Mouse (Mus musculus) right cerebral cortex, postnatal 36 days (tissue): ENCODE results near the gene Msh3.

Source experiments
- DNase-seq, 2 experiments: peaks; one replicate each; pipeline ENCODE4 v3.0.0; 2022; ENCODE audit warnings: low spot score in 2 of 2, mixed read lengths in 1 of 2

Gene Msh3

DNA sequence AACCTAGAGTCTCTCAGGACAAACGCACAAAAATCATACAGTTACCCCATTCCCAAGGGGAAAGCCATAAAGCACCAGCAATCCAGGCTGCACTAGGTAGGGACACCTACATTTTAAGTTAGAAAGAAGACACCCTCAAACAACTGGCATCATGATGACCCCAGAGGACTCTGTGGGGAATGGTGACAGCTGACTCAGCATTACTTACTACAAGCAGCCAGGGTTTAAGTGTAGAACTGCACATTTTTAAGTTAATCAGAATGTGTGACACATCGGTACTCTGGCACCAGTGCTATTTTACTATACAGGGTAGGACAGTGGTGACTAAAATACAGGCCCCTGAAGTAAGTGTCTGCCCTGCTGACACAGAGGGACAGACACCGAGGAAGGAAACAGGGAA lies 24.2 kb downstream of the Msh3 start:
- DNase-seq, result no peak

DNA sequence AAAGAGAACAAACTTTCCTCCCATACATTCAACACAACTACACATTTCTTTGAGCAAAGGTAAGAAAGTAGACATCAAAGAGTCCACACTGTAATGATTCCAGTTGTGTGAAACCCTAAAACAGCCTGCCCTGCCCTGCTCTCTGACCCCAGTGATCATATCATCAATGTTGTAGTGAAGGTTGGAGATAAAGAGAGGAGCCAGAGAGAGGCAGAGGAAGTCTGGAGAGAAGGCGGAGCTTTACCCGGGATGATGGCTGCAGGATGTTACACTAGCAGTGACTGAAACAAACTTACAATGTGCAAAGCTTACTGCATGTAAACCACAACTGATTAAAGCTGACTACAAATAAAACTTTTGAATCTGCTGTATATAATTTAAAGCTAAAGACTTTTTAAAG lies 26.8 kb downstream of the Msh3 start:
- DNase-seq, result no peak

DNA sequence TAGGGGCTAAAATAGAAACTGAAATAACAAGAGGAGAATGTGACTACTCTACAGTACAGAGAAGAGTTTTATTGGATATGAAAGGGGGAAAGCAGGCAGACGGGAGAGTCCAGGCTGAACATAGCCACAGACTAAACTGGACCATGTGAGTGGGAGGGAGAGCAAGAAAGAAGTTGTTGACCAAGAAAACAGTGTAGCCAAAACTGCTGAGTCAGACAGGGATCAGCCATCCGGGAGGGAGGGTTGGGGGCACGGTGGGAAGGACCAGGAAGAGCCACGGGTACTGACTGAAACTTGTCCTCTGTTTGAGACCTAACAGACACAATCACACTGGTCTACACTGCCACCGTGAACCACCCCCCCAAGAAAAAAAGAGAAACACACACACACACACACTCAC lies 28.8 kb downstream of the Msh3 start:
- DNase-seq, result no peak

DNA sequence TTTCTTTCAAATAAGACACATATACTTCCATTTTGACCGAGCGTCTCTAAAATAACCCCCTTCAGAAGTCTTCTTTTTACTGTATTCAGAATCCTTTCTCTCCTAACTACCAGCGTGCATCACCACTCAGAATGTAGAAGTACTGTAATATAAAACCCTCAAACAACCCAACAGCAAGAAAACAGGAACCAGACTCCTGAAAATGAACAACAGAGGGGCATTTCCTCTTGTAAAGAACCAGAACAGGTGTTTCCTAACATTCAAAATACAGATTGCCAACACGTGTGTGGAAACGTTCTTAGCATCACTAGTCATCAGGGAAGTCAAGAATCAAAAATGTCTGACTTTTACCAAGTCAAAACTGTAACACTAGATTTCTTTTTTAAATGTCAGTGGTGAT lies 34.0 kb downstream of the Msh3 start:
- DNase-seq, result no peak

DNA sequence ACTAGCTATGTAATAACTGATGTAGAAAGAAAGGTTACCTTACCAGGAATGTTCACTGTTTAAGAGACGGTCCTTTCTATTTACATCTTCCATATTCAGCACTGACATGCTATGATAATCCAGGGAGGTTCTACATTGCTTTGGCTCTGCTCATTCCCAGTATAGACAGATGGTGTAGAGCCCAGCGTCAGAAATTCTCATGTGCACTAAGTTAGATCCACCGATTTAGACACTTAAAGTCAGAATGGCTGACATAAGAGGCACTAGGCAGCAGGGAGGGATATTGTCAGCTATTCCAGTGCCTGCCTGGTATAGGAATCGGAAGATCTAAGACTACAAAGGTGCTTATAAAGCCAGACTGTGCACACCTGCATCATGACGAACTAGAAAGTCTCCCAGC lies 40.2 kb downstream of the Msh3 start:
- no peak for DNase-seq

DNA sequence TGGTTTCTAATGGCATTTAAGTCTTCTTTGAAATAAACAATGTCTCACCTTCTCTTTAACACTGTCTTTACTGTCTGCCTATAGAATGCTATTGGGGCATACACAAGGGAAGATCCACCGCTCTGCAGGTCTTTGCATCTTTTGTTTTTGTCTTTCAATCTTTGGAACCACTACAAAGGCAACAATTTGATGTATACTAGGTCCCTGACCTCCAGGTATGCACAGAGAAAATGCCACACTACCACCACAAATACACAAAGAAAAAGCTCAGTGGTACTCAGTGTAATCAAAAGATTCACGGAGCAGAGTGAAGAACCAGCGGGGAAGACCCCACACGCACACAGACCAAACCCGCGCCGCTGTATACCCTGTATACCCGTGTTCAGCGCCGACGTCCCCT lies 49.1 kb downstream of the Msh3 start, which contains the start of gene Gm20379:
Gene Gm20379 (plus strand): TSS at position 301 of the 400 bp plus-strand sequence.
- no peak for DNase-seq

DNA sequence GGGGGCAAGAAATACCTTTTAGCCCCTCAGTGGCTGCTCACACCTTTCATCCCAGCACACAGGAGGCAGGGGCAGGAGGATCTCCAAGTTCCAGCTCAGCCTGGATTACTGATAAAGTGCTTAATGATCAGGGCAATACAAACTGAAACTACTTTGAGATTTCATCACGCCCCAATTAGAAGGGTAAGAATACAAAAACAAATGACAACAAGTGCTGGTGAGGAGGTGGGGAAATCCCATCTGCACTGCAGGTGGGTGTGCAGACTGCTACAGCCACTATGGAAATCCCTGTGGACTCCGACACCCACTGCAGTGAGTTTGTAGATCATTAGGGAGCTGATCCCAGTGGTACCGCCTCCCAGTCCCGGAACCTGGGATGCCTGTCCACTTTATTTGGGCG lies 50.5 kb downstream of the Msh3 start:
- no peak for DNase-seq

DNA sequence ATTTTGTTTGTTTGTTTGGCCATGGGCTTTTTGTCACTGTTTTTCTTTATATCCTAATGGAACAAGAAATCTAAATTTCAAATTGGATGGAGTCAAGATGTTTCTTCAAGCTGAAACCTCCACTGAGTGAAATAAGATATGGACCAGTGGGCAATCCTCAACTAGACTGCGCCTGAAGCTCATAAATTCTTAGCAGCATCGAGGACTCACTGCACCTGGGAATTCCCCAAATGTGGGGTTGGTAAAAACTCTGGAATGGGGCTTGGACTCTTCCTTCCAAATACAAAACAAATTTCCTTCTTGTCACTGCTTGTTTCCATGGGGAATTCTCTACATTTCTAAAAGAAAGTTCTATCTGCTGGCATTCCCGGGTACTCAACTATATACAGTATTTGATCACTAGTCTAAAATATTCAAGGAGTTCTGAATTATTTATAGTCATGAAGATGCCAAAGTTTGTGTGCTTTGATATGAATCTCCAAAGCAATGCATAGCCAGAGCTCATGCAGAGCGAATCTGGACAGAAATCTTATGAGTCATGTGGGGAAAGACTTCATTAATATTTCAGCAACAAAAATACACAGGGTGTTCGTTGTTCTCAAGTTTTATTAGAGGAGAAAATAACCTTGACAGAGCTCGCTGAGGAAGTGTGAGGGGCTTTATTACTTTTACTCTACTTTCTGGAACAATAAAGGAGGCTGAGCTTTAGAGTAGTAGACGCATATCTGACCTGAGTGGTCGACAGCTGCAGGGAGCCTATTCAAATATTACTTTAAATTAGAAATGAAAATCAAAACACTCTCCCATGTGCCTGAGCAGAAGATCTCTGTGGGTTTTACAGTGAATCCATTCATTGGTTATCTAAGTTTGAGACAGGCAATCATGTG lies 51.5 kb downstream of the Msh3 start:
- DNase-seq, result no peak

DNA sequence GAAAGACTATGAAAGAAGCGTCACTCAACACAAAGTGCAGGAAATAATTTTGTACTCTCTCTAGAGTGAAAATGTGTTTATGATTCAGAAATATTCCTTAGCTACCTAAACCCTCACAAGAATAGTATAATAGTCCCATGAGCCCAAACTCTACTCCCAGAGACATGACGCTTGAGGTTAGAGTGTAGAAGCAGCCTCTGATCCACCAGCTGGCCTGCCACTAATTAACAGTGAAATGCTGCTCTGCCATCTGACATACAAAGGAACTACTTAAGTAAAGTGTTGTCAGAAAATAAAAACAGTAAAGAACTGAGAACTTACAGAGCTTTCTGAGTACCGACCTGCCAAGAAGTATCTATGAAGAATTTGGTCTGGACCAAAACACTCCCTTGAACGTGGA lies 52.3 kb downstream of the Msh3 start:
- no peak for DNase-seq

DNA sequence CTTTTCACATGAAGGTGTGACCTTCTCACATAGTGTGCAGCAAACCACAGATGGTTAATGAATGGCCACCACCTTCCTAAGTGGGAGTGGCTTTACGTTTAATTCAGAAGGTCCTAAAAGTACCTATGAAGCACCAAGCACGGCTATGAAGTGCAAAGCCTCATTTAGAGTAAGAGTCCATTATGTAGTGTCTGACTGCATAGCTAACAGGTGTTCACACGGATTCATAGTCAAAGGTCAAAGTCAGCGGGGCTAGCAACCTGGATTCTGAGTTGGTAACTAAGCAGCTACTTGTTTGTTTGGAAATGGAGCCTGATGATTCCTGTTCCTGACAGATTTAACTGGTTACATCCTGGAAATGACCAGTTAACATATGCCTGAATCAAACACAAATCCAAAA lies 53.0 kb downstream of the Msh3 start:
- no peak for DNase-seq

DNA sequence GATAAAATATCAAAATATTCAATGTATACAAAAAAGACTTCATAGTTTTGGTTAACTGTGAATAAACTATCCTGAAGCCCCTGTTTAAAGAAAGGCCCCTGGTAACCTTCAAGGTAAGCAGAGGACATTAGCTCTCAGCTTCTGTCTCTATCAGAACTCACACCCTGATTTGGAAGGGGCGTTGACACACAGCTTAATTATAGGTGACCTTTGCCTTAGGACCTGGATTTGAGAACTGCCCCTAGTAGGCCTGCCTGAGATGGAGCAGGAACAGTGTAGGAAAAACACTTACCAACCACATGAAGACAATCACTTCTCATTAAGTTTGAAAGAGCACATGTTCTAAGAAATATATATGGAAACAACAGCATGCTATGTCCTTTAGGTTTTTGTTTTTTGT lies 55.3 kb downstream of the Msh3 start:
- DNase-seq, result no peak

DNA sequence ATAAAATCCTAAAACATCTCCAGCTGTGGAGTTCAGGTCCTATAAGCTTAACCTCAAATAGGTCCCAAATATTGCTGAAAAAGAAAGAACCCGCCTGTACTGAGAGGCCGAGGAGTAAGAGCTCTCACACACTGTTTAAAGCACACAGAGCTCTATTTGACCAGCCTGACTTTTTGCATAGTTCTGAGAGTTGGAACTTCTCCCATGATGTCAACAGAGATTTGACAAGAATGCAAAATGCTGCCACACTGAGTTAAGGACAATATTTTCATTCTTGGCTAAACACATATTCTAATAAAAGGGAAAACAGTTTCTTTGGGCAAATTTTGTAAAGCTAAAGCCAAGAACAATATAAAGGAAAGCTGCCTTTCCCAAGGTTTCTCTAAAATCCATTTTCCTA lies 57.8 kb downstream of the Msh3 start:
- no peak for DNase-seq

DNA sequence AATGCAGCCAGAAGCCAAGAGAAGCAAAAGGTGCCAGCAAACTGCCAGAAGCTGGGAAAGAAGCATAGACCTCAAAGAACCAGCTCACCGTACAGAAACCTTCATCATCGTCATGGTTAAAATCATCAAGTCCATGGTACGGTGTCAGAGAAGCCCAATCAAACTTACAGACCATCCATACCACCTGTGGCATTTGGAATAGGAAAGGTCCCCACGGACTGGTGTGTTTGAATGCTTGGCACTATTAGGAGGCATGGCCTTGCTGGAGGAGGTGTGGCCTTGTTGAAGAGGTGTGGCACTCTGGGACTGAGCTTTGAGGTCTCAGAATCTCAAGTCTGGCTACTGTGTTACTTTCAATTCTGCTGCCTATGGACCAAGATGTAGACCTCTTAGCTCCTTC lies 58.3 kb downstream of the Msh3 start:
- no peak for DNase-seq

DNA sequence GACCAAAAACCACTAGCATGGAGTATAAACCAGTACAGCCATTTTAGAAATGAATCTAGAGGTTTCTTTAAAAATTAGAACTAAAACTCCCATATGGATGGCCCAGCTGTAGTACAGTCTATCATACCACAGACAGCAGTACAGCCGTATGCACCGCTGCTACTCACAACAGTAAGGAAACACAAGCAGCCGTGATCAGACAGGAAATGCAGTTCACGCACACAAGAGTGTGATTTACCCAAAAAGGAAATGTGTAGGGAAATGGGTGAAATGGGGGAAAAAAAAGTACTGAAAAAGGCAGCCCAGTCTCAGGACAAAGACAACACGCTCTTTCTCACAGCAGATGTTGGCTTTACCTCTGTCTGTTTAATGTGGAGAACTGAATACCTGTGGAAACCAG lies 60.9 kb downstream of the Msh3 start:
- no peak for DNase-seq

DNA sequence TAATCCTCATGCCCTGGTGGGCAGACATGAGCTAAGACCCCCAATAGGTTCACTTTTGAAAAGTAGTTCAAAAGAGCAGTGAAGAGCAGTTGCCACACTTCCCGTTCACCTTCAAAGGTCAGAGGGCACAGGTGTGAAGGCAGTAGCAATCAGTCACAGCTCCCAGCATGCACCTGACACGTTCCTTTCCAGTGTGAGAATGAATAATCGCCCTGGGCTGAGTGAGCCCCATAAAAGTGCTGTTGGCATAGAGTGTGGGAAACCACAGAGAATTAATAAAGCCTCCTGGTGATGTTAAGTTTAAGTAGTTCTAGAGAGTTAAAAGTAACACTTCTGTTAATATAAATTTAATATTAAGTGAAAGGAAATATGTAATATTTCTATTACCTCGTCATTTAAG lies 63.2 kb downstream of the Msh3 start:
- no peak for DNase-seq

DNA sequence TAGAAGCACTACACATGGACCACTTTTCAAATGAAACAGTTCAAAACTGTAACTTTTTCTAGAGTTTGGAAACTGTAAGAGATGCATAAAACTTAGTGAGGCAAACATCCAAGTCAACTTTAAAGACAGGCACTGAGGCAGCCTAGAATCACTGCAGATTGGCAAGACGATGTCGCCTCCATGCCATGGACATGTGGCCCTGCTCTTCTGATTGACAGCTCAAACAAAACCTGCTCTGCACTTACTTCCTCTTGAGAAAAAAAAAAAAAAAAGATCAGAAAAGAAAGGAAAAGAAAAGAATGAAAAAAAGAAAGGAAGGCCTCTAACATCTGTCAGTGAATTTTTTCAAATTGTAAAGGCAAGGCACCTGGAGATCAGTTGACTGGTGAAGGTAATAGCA lies 77.8 kb downstream of the Msh3 start:
- no peak for DNase-seq

DNA sequence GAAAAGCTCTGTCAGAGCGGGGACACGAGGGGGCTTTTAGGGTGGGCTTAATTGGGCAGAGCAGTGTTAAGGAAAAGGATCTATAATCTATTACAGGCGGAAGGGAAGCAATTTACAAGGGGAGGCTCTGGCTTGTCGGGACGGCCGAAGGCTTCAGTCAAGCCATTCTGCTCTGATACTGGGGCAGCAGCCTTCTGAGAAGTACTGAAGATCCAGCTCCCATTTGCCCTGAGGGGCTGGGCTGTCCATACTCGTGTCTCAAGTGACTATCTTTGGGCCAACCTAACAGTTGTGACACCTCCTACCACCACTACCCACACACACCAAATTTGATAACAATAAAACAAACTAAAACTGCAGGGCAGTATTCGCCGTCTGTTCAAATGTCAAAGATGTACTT lies 79.5 kb downstream of the Msh3 start:
- no peak for DNase-seq

DNA sequence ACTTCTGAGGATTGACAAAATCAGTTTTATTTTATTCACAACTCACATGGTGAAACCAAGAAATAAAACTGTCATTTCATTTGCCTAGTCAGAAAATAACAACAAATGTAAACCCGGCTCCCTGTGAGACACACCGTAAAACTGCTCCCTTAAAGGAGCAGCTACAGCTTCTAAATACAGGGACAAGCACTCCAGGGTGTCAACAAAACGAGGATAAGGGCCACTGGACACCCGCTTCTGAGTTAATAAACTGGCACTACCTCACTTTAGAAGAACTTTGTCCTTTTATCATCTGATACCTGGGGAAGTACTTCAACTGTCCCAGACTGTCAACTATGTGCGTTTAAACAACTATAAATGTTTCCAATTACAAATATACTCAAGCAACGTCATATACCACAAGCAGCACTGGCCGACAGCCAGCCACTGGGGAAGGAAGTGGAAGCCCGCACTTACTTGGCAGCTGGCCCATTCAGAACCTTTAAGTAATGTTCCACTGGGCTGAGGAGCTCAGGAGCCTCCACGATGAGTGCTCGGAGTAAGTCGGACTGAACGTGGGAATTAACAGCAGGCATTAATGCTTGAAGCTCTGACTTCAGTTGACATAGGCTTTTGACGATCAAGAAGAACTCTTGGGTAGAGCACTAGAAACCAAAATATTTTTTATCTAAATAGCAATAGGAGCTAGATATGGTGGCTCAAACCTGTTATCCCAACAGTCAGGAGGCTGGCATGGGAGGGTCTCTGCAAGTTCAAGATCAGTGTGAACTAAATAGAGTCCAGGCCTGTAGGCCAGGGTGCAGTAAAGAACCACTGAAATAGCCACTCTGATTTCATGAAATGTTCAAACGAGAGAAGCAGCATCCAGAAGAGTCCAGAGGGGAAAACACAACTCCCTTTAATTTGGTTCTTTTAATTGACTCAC lies 80.3 kb downstream of the Msh3 start:
- DNase-seq, result peak; percentile 46 to 57

DNA sequence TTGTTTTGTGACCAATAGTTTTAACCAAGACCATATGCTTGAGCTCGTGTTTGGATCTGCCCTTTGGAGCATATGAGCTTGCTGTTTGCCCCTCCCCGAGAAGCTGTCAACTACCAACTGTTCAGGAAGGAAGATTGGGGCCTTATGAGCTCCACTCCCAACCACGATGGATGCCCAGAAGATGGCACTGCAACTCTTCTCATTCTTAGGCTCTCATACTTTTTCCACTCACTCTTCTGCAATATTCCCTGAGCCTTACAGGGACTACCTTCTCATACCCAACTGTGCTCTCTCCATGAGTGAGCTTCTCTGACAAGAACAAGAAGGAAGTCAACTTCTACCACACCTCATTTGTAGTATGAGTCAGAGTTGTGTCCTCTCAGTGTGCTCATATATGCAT lies 87.7 kb downstream of the Msh3 start:
- no peak for DNase-seq

DNA sequence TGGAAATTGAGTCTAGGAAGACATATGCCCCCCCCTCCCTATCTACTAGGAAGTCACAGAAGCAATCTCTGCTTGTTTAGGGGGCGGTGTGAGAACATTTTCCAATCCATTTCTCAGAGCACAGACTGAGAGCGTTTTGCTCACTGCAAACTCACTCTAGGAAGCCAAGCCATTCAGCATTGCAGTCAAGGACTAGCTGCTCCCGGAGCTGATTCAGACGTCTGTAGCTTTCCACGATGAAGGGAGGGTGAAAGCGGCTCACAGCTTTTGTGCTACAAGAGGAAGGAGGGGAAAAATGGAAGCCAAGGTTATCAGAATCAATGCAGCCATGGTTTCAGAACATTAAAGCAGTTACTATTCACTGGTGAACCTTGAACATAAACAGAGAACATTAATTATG lies 91.2 kb downstream of the Msh3 start:
- DNase-seq, result no peak

DNA sequence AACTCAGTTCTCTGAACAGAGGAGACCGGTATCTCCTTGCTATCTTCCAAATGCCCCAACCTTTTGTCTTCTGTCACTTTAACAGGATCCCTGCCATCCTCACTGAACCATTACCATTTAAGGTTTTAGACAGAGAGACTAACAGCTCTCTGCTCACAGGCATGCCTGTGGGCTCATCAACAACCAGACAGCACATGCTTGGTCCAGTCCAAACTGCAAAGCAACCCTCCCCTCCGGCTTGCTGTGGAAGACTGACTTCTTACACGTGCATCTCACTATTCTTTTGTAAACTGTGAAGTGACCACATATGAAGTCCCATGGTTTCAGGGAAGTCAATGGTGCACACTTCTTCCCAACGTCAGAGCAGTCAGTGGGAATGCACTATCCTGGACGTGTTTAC lies 93.5 kb downstream of the Msh3 start:
- DNase-seq, result no peak

DNA sequence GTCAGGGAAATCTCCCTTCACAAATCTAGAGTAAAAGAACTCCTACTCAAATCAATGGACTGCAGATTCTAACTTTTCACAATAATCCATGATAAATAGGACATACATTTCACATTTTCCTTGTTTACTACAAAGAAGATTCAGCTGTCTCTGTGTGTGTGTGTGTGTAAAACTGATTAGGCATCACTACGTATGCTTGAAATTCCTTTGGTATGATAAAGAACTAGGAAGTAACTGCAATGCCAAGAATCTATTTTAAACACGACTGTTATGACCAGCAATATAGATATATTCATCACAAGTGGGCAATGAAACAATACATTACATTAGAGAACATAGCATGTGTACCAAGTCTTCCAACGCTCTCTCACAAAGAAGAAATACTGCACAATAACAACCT lies 99.3 kb downstream of the Msh3 start:
- no peak for DNase-seq

DNA sequence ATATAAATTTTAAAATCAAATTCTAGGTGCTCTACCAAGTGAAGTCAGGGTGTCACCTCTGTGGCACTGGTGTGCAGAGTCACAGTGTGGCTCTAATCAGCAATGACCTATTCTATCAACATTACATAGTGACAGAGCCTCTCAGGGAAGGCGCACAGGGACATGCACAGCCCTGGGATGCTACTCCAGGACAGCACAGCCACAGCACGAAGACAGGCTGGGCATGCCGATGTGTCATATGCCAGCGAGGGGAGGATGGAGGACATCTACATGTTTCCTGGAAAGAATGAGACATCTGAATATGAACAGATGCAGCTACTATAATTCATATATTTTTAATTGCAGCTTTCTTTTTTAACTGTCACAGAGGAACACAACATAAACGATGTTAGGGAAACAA lies 101.0 kb downstream of the Msh3 start:
- DNase-seq, result no peak
